Mouse (Mus musculus): ENCODE measurements around the gene Gm20458. TPM values are rescaled to one million over a fixed set of nuclear protein-coding genes. Genes with fewer than 3 reads are reported as not detected.

The Gm20458 gene
- polyA plus RNA-seq, 1 experiment, result not detected

- H3K4me1 ChIP-seq (ENCODE audit: control insufficient read depth, insufficient read depth, low read length), result no peaks in the 10 kb centered on the region; the same call in 1 of the 2 replicates
- WGBS, result 36% methylated on average over 13 of the region's 13 CpGs
- H3K27ac ChIP-seq (ENCODE audit: control insufficient read depth, insufficient read depth, low read depth, low read length, poor library complexity), result no peak overlapping the region
- H3K4me3 ChIP-seq (replicated peaks; ENCODE audit: control insufficient read depth, low read depth, low read length), result no peak overlapping the region
- TF ChIP-seq POLR2A (IDR thresholded peaks at IDR 0.05; ENCODE audit: borderline replicate concordance, control insufficient read depth, low read depth, low read length) (no peak), CTCF (IDR thresholded peaks at IDR 0.05; ENCODE audit: control insufficient read depth, insufficient read depth, low read length) (no peak)
Observed at GRCm38 (mm10) chr2:164452000-164452676, 8.6 kb upstream of the Gm20458 start.

GRCm38 (mm10) chr2:164453047-164453757 is 7.6 kb upstream of the Gm20458 start:
- H3K4me1 ChIP-seq (ENCODE audit: control insufficient read depth, insufficient read depth, low read length), result no peaks in the 10 kb centered on the region; the same call in 1 of the 2 replicates
- TF ChIP-seq CTCF (IDR thresholded peaks at IDR 0.05; ENCODE audit: control insufficient read depth, insufficient read depth, low read length) (no peak), POLR2A (IDR thresholded peaks at IDR 0.05; ENCODE audit: borderline replicate concordance, control insufficient read depth, low read depth, low read length) (no peak)
- H3K27ac ChIP-seq (ENCODE audit: control insufficient read depth, insufficient read depth, low read depth, low read length, poor library complexity), result no peak overlapping the region
- no peak overlapping the region for H3K4me3 ChIP-seq (replicated peaks; ENCODE audit: control insufficient read depth, low read depth, low read length)
- WGBS, result 73% methylated on average over 14 of the region's 14 CpGs

- 70% methylated on average over 7 of the region's 7 CpGs for WGBS
- TF ChIP-seq CTCF (IDR thresholded peaks at IDR 0.05; ENCODE audit: control insufficient read depth, insufficient read depth, low read length) (no peak), POLR2A (IDR thresholded peaks at IDR 0.05; ENCODE audit: borderline replicate concordance, control insufficient read depth, low read depth, low read length) (no peak)
- H3K4me3 ChIP-seq (replicated peaks; ENCODE audit: control insufficient read depth, low read depth, low read length), result no peak overlapping the region
- H3K4me1 ChIP-seq (ENCODE audit: control insufficient read depth, insufficient read depth, low read length), result peaks cover 2% of the 10 kb centered on the region; the same call in 1 of the 2 replicates
- no peak overlapping the region for H3K27ac ChIP-seq (ENCODE audit: control insufficient read depth, insufficient read depth, low read depth, low read length, poor library complexity)
Observed at GRCm38 (mm10) chr2:164453887-164454500, 6.8 kb upstream of the Gm20458 start.

GRCm38 (mm10) chr2:164454846-164455245 is 5.9 kb upstream of the Gm20458 start:
- Histone ChIP-seq H3K27ac (ENCODE audit: control insufficient read depth, insufficient read depth, low read depth, low read length, poor library complexity) (no peak overlapping the region), H3K4me3 (replicated peaks; ENCODE audit: control insufficient read depth, low read depth, low read length) (no peak overlapping the region), H3K4me1 (ENCODE audit: control insufficient read depth, insufficient read depth, low read length) (peaks cover 2% of the 10 kb centered on the region; the same call in 1 of the 2 replicates)
- TF ChIP-seq POLR2A (IDR thresholded peaks at IDR 0.05; ENCODE audit: borderline replicate concordance, control insufficient read depth, low read depth, low read length) (no peak), CTCF (IDR thresholded peaks at IDR 0.05; ENCODE audit: control insufficient read depth, insufficient read depth, low read length) (no peak)
- WGBS, result 33% methylated on average over 10 of the region's 10 CpGs

GRCm38 (mm10) chr2:164455421-164456190 is 5.2 kb upstream of the Gm20458 start:
- TF ChIP-seq POLR2A (IDR thresholded peaks at IDR 0.05; ENCODE audit: borderline replicate concordance, control insufficient read depth, low read depth, low read length), result no peak
- TF ChIP-seq CTCF (IDR thresholded peaks at IDR 0.05; ENCODE audit: control insufficient read depth, insufficient read depth, low read length), result no peak
- Histone ChIP-seq H3K4me3 (replicated peaks; ENCODE audit: control insufficient read depth, low read depth, low read length) (no peak overlapping the region), H3K4me1 (ENCODE audit: control insufficient read depth, insufficient read depth, low read length) (peaks cover 2% of the 10 kb centered on the region; the same call in 1 of the 2 replicates), H3K27ac (ENCODE audit: control insufficient read depth, insufficient read depth, low read depth, low read length, poor library complexity) (no peak overlapping the region)
- 63% methylated on average over 6 of the region's 6 CpGs for WGBS

GRCm38 (mm10) chr2:164456413-164456812 is 4.4 kb upstream of the Gm20458 start:
- 72% methylated on average over 1 of the region's 1 CpGs for WGBS
- peaks cover 2% of the 10 kb centered on the region; the same call in 1 of the 2 replicates for H3K4me1 ChIP-seq (ENCODE audit: control insufficient read depth, insufficient read depth, low read length)
- no peak overlapping the region for H3K4me3 ChIP-seq (replicated peaks; ENCODE audit: control insufficient read depth, low read depth, low read length)
- no peak for TF ChIP-seq CTCF (IDR thresholded peaks at IDR 0.05; ENCODE audit: control insufficient read depth, insufficient read depth, low read length)
- no peak for TF ChIP-seq POLR2A (IDR thresholded peaks at IDR 0.05; ENCODE audit: borderline replicate concordance, control insufficient read depth, low read depth, low read length)
- H3K27ac ChIP-seq (ENCODE audit: control insufficient read depth, insufficient read depth, low read depth, low read length, poor library complexity), result no peak overlapping the region

GRCm38 (mm10) chr2:164456864-164457300 is 3.9 kb upstream of the Gm20458 start, which contains the start of gene Sys1:
Gene Sys1, plus strand, starts transcription at chr2:164456964.
- Histone ChIP-seq H3K4me3 (replicated peaks; ENCODE audit: control insufficient read depth, low read depth, low read length) (peak within 1 kb of the TSS; percentile 9), H3K27ac (ENCODE audit: control insufficient read depth, insufficient read depth, low read depth, low read length, poor library complexity) (no peak within 1 kb of the TSS), H3K4me1 (ENCODE audit: control insufficient read depth, insufficient read depth, low read length) (peaks cover 2% of the 10 kb centered on the region; the same call in 1 of the 2 replicates)
- TF ChIP-seq CTCF (IDR thresholded peaks at IDR 0.05; ENCODE audit: control insufficient read depth, insufficient read depth, low read length) (no peak), POLR2A (IDR thresholded peaks at IDR 0.05; ENCODE audit: borderline replicate concordance, control insufficient read depth, low read depth, low read length) (no peak)
- WGBS, result 8% methylated on average over 7 of the region's 7 CpGs
